Mouse (Mus musculus): ENCODE measurements around the gene Efcab9. TPM values are rescaled to one million over a fixed set of nuclear protein-coding genes. Genes with fewer than 3 reads are reported as not detected.

The Efcab9 gene
- polyA plus RNA-seq, 1 experiment from 2014 or later, result 0.87 TPM

- ATAC-seq (ENCODE audit: insufficient read depth, low FRiP score), result no peak
- Histone ChIP-seq H3K9ac (ENCODE audit: low read length) (no peak overlapping the region), H3K4me2 (ENCODE audit: low read depth, low read length) (peak overlapping the region; percentile 94), H3K4me3 (replicated peaks; ENCODE audit: low read length) (peak overlapping the region; percentile 77), H3K9me3 (replicated peaks; ENCODE audit: control insufficient read depth, low read length) (no peaks in the 10 kb centered on the region), H3K27ac (ENCODE audit: low read length) (no peak overlapping the region), H3K4me1 (ENCODE audit: control insufficient read depth, insufficient read depth, low read length) (peaks cover 28% of the 10 kb centered on the region), H3K27me3 (ENCODE audit: control insufficient read depth, insufficient read depth, low read length) (no peaks in the 10 kb centered on the region), H3K36me3 (ENCODE audit: control insufficient read depth, insufficient read depth, low read length) (no peaks in the 10 kb centered on the region)
- 65% methylated on average over 7 of the region's 7 CpGs for WGBS
Observed at GRCm38 (mm10) chr11:32534453-32535075, 2.7 kb upstream of the Efcab9 start.

DNA sequence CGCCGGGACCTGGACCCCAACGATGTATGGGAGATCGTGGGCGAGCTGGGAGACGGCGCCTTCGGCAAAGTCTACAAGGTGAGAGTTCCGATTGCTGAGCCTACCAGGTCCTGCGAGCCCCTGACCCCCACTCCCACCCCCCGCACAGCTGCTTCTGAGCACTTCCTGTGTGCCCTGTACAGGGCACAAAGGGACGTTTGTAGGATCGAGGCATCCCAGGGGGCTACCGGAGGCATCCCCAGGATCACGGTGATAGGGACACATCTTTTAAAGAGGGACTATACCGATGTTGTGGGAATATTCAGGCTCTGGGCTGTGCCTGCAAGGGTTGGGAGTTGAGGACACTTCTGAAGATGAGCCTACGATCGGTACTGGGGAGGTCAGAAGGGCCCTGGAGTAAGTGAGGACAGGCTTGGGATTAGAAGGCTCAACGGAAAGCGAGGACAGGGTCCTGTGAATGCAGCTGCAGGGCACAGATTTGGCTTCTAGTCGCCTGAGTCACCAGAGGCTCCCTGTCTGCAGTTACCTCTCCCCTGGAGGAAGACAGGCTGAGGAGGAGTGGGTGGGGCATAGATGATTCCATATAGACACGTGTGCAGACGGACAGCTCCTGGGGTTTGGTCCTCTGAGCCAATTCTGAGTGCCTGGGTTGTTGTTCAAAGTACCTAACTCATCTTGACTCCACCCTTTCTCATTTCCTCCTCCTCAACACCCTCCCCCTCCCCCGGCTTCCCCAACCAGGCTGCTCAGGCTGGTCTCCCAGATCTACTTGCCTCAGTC is 1.8 kb upstream of the Efcab9 start:
- ATAC-seq (ENCODE audit: insufficient read depth, low FRiP score), result peak; percentile 14; the same call in 1 of the 2 replicates
- peak overlapping the region; percentile 77 for H3K9ac ChIP-seq (ENCODE audit: low read length)
- 3% methylated on average over 24 of the region's 24 CpGs for WGBS
- no peaks in the 10 kb centered on the region for H3K27me3 ChIP-seq (ENCODE audit: control insufficient read depth, insufficient read depth, low read length)
- H3K4me1 ChIP-seq (ENCODE audit: control insufficient read depth, insufficient read depth, low read length), result peaks cover 23% of the 10 kb centered on the region
- H3K27ac ChIP-seq (ENCODE audit: low read length), result peak overlapping the region; percentile 46; the same call in 1 of the 2 replicates
- no peaks in the 10 kb centered on the region for H3K36me3 ChIP-seq (ENCODE audit: control insufficient read depth, insufficient read depth, low read length)
- H3K9me3 ChIP-seq (replicated peaks; ENCODE audit: control insufficient read depth, low read length), result no peaks in the 10 kb centered on the region
- H3K4me3 ChIP-seq (replicated peaks; ENCODE audit: low read length), result peak overlapping the region; percentile 77
- peak overlapping the region; percentile 94 for H3K4me2 ChIP-seq (ENCODE audit: low read depth, low read length)

GRCm38 (mm10) chr11:32532765-32533481 is 1.0 kb upstream of the Efcab9 start, which contains the start of gene Stk10:
Stk10 (plus strand) TSS chr11:32533305.
- Histone ChIP-seq H3K9me3 (replicated peaks; ENCODE audit: control insufficient read depth, low read length) (no peaks in the 10 kb centered on the region), H3K4me2 (ENCODE audit: low read depth, low read length) (peak within 1 kb of the TSS; percentile 94), H3K9ac (ENCODE audit: low read length) (peak within 1 kb of the TSS; percentile 77), H3K27ac (ENCODE audit: low read length) (peak within 1 kb of the TSS; percentile 49; the same call in 1 of the 2 replicates), H3K27me3 (ENCODE audit: control insufficient read depth, insufficient read depth, low read length) (no peaks in the 10 kb centered on the region), H3K4me1 (ENCODE audit: control insufficient read depth, insufficient read depth, low read length) (peaks cover 16% of the 10 kb centered on the region), H3K36me3 (ENCODE audit: control insufficient read depth, insufficient read depth, low read length) (no peaks in the 10 kb centered on the region), H3K4me3 (replicated peaks; ENCODE audit: low read length) (peak within 1 kb of the TSS; percentile 77)
- ATAC-seq (ENCODE audit: insufficient read depth, low FRiP score), result peak; percentile 96
- under 1% methylated on average over 79 of the region's 82 CpGs for WGBS

DNA sequence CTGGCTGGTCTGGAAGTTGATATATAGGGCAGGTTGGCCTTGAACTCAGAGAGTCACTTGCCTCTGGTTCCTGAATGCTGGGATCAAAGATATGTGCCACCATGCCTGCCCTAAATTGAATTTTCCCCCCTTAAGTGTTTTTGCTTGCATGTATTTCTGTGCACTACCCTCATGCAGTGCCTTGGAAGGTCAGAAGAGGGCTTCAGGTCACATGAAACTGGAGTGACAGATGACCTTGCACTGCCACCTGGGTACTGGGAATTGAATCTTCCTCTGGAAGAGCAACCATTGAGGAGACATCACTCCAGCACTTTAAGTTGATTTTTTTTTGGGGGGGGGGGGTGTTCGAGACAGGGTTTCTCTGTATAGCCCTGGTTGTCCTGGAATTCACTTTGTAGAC is 1.7 kb downstream of the Efcab9 start:
- ATAC-seq (ENCODE audit: insufficient read depth, low FRiP score), result no peak
- no peaks in the 10 kb centered on the region for H3K27me3 ChIP-seq (ENCODE audit: control insufficient read depth, insufficient read depth, low read length)
- H3K27ac ChIP-seq (ENCODE audit: low read length), result no peak overlapping the region
- H3K36me3 ChIP-seq (ENCODE audit: control insufficient read depth, insufficient read depth, low read length), result no peaks in the 10 kb centered on the region
- H3K9ac ChIP-seq (ENCODE audit: low read length), result no peak overlapping the region
- 89% methylated on average over 1 of the region's 1 CpGs for WGBS
- H3K4me3 ChIP-seq (replicated peaks; ENCODE audit: low read length), result no peak overlapping the region
- H3K9me3 ChIP-seq (replicated peaks; ENCODE audit: control insufficient read depth, low read length), result no peaks in the 10 kb centered on the region
- H3K4me2 ChIP-seq (ENCODE audit: low read depth, low read length), result no peak overlapping the region
- peaks cover 10% of the 10 kb centered on the region for H3K4me1 ChIP-seq (ENCODE audit: control insufficient read depth, insufficient read depth, low read length)

GRCm38 (mm10) chr11:32527006-32527405 is 4.9 kb downstream of the Efcab9 start:
- Histone ChIP-seq H3K4me3 (replicated peaks; ENCODE audit: low read length) (no peak overlapping the region), H3K36me3 (ENCODE audit: control insufficient read depth, insufficient read depth, low read length) (no peaks in the 10 kb centered on the region), H3K4me1 (ENCODE audit: control insufficient read depth, insufficient read depth, low read length) (no peaks in the 10 kb centered on the region), H3K4me2 (ENCODE audit: low read depth, low read length) (no peak overlapping the region), H3K9ac (ENCODE audit: low read length) (no peak overlapping the region), H3K9me3 (replicated peaks; ENCODE audit: control insufficient read depth, low read length) (no peaks in the 10 kb centered on the region), H3K27me3 (ENCODE audit: control insufficient read depth, insufficient read depth, low read length) (no peaks in the 10 kb centered on the region), H3K27ac (ENCODE audit: low read length) (no peak overlapping the region)
- WGBS, result 82% methylated on average over 4 of the region's 4 CpGs
- no peak for ATAC-seq (ENCODE audit: insufficient read depth, low FRiP score)

DNA sequence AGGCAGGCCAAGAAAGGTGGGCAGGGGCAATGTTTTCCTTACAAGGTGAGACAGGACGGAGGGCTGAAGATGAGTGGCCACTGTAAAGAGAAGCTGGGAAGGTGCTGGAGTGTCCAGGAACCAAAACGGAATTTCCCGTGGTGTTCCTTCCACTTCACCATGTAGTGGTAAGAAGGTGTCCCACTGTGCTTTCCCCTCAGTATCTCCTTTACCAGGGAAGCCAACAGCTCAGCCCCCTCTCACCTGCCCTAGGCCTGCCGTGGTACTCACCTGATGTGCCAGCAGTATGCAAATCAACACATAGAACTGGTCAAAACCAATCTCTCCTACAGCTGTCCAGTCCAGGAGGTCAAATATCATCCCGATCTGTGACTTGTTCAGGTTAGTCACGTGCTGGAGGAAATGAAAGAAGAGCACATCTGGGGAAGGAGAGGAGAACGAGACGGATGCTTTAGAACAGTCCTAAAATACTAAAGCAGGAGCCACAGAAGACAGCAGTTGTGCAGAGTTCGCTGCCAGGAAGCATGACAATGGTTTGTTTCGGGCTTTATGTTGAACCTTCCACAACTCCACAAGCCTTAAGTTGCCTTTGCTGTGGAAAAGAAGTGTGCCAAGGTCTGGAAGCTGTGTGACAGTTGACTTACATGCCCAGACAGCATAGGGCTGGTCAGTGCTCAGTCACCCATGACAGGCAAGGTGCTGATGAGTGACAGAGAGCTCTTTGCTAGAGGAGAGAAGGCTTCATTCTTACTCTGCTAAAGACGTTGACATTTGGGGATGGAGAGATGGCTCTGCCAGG is 7.6 kb downstream of the Efcab9 start:
- Histone ChIP-seq H3K4me3 (replicated peaks; ENCODE audit: low read length) (no peak overlapping the region), H3K9me3 (replicated peaks; ENCODE audit: control insufficient read depth, low read length) (no peaks in the 10 kb centered on the region), H3K27ac (ENCODE audit: low read length) (no peak overlapping the region), H3K36me3 (ENCODE audit: control insufficient read depth, insufficient read depth, low read length) (no peaks in the 10 kb centered on the region), H3K9ac (ENCODE audit: low read length) (no peak overlapping the region), H3K4me2 (ENCODE audit: low read depth, low read length) (no peak overlapping the region), H3K27me3 (ENCODE audit: control insufficient read depth, insufficient read depth, low read length) (no peaks in the 10 kb centered on the region), H3K4me1 (ENCODE audit: control insufficient read depth, insufficient read depth, low read length) (no peaks in the 10 kb centered on the region)
- ATAC-seq (ENCODE audit: insufficient read depth, low FRiP score), result no peak
- 84% methylated on average over 11 of the region's 11 CpGs for WGBS

DNA sequence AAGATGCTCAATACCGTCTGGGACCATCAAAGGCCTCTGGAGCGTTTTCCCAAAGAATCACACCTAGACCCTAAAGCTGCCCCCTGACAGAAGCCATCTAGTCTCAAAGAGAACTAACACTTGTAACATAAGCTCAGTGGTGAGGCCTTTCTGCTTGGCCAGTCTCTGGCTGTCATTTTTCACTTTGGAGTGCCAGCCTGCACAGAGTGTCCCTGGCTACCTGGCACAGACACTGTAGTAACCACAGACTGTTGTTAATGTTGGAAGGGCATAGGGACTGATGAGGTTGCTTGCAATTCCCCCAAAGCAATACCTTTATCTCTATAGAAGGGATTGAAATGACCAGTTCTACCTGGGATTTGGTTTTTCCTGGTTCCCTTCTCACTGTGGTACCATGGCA is 10.6 kb downstream of the Efcab9 start:
- Histone ChIP-seq H3K4me1 (ENCODE audit: control insufficient read depth, insufficient read depth, low read length) (no peaks in the 10 kb centered on the region), H3K36me3 (ENCODE audit: control insufficient read depth, insufficient read depth, low read length) (no peaks in the 10 kb centered on the region), H3K9me3 (replicated peaks; ENCODE audit: control insufficient read depth, low read length) (no peaks in the 10 kb centered on the region), H3K9ac (ENCODE audit: low read length) (no peak overlapping the region), H3K4me3 (replicated peaks; ENCODE audit: low read length) (no peak overlapping the region), H3K27ac (ENCODE audit: low read length) (no peak overlapping the region), H3K27me3 (ENCODE audit: control insufficient read depth, insufficient read depth, low read length) (no peaks in the 10 kb centered on the region), H3K4me2 (ENCODE audit: low read depth, low read length) (no peak overlapping the region)
- 88% methylated on average over 2 of the region's 2 CpGs for WGBS
- ATAC-seq (ENCODE audit: insufficient read depth, low FRiP score), result no peak

- ATAC-seq (ENCODE audit: insufficient read depth, low FRiP score), result no peak
- Histone ChIP-seq H3K9ac (ENCODE audit: low read length) (no peak overlapping the region), H3K4me1 (ENCODE audit: control insufficient read depth, insufficient read depth, low read length) (no peaks in the 10 kb centered on the region), H3K4me2 (ENCODE audit: low read depth, low read length) (no peak overlapping the region), H3K27ac (ENCODE audit: low read length) (no peak overlapping the region), H3K4me3 (replicated peaks; ENCODE audit: low read length) (no peak overlapping the region), H3K9me3 (replicated peaks; ENCODE audit: control insufficient read depth, low read length) (no peaks in the 10 kb centered on the region), H3K27me3 (ENCODE audit: control insufficient read depth, insufficient read depth, low read length) (no peaks in the 10 kb centered on the region), H3K36me3 (ENCODE audit: control insufficient read depth, insufficient read depth, low read length) (no peaks in the 10 kb centered on the region)
- WGBS, result 83% methylated on average over 1 of the region's 1 CpGs
Observed at GRCm38 (mm10) chr11:32519354-32519753, 12.5 kb downstream of the Efcab9 start.

Data from stomach, embryonic 16.5 days (tissue).